Mouse (Mus musculus) hematopoietic stem cell, adult 5-6 weeks (primary cell): Measurements from ENCODE around the gene Fbxo36. TPM values are rescaled to one million over a fixed set of nuclear protein-coding genes. Genes with fewer than 3 reads are reported as not detected.

Experiments used
- ATAC-seq, 2 experiments: fragments of 125-278 bp in 1 of 2; replicated peaks in 1 of 2; 2 replicates each; pipeline ENCODE4 v1.8.0; 2016 to 2017; ENCODE audit warnings: inconsistent platforms in 2 of 2, mild to moderate bottlenecking in 2 of 2, moderate number of reproducible peaks in 2 of 2, low read depth in 1 of 2, moderate TSS enrichment in 1 of 2; ENCODE audit not compliant: low FRiP score in 2 of 2, poor library complexity in 2 of 2, severe bottlenecking in 2 of 2, insufficient read depth in 1 of 2, low TSS enrichment in 1 of 2
- total RNA-seq: library from RNA; stranded (forward); fragments of 172-1452, 232-1000 nt; gene quantifications from 2 replicates; pipeline ENCODE4 v1.2.3, GENCODE M21; 2017

The Fbxo36 gene
- total RNA-seq, 1 experiment from 2014 or later: 3.1 TPM

DNA sequence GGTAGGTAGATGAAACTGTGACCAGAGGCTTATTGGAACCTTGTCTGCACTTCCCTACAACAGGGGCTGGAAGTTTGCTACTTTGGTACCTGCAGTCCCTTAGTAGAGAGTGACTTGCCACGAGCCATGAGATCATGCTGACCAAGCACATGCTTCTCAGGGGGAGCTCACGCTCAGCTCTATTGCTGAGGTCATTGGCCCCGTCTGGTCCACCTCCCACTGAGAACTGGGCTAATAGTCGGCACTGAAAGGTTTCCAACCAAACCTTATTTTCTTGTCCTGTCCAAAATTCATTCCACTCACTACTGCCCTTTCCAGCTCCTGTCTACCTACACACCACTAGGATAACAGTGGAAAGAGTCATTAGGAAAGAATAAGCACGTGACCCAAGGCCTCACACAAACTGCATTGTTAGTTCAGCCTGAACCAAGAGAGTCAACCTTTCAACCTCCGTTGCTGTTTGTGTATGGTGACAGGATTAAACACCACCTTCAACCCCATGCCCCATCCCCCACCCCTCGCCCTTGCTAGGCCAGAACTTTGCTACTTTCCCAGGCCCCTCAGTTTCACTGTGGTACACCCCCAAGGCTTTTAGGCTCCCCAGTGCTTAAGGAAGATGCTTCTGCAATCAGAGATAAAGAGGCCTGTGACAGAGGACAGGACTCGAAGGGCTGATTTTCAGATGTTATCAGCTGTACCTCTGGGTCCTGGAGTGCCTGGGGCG is 12.0 kb downstream of the Fbxo36 start:
- ATAC-seq: no peak

DNA sequence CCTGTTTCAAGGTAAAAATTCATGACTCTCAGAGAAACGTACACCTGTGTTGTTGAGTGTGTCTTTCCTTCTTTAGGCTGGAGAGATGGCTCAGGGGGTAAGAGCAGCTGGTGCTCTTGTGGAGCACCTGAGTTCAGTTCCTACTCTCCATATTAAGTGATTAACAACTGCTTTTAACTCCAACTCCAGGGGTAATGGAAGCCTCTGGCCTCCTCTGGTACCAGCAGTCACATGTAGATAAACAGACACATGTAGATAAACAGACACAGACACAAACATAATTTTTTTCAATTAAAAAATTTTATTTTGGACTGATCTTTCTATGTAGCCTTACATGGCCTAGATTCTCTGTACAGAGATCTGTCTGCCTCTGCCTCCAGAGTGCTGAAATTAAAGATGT is 14.1 kb downstream of the Fbxo36 start:
- ATAC-seq: no peak

GRCm38 (mm10) chr1:84854966-84855365 is 15.3 kb downstream of the Fbxo36 start:
- no peak for ATAC-seq

DNA sequence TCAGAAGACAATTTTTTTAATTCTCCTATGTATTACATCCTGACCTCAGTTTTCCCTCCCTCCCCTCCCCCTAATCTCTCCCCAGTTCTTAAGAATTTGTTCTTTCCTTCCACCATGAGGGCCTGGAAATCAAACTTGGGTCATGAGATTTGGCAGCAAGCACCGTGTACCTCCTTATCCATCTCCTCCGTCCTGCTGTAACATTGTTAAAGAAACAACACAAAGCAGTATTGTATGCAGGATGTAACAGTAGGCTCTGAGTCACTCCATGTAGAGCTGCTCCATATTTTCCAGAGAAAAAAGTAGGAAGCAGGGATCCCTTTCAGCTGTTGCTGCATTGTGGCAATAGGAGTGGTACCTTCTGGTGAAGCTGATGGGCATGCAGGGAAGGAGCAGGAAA is 16.1 kb downstream of the Fbxo36 start:
- no peak for ATAC-seq

GRCm38 (mm10) chr1:84859597-84859996 is 20.0 kb downstream of the Fbxo36 start:
- ATAC-seq: no peak

- ATAC-seq: no peak
Measured at GRCm38 (mm10) chr1:84860360-84861254, 21.0 kb downstream of the Fbxo36 start.

GRCm38 (mm10) chr1:84861255-84861630 is 21.6 kb downstream of the Fbxo36 start:
- ATAC-seq: no peak

GRCm38 (mm10) chr1:84864645-84865044 is 25.0 kb downstream of the Fbxo36 start:
- ATAC-seq: no peak

GRCm38 (mm10) chr1:84866231-84866630 is 26.6 kb downstream of the Fbxo36 start:
- ATAC-seq: no peak

DNA sequence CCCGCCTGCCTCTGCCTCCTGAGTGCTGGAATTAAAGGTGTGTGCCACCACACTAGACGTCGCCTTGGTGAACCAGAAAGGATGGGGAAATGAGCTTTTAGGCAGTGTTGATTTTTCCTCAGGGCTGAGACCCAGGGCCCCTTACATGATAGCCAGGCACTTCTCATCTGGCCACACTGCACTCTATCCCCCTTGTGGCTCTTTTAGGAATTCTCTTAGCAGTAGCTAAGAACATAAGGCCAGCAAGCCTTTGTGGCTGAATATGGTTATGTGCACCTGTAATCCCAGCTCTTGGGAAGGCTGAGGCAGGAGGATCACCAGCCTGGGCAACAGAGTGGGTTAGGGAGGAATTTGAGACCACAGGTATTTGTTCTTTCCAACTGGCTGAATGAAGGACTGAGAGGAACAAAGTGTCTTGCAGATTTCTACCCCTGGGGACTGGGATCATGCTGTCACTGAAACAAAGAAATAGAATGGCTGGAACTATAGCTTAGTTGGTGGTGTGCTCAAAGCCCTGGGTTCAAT is 27.1 kb downstream of the Fbxo36 start:
- ATAC-seq: no peak

- no peak for ATAC-seq
Measured at GRCm38 (mm10) chr1:84868311-84868710, 28.7 kb downstream of the Fbxo36 start.

DNA sequence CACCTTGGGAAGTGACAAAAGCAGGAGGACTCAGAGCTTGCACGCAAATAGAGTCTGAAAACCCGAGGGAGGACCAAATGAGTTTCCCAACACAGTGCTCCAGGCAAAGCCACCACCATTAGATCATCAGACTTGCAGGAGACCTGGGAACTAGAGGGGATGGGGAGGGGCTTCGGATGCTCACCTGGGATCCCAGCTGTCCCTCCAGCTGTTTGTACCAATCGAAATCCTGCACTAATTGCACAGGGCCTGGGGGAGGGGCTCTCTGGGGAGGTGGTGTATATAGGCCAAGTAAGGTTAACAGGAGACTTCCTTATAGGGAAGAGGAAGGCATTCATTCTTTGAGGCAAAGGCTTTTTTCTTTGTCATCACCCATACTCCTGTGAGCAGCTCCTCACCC is 29.2 kb downstream of the Fbxo36 start:
- no peak for ATAC-seq

DNA sequence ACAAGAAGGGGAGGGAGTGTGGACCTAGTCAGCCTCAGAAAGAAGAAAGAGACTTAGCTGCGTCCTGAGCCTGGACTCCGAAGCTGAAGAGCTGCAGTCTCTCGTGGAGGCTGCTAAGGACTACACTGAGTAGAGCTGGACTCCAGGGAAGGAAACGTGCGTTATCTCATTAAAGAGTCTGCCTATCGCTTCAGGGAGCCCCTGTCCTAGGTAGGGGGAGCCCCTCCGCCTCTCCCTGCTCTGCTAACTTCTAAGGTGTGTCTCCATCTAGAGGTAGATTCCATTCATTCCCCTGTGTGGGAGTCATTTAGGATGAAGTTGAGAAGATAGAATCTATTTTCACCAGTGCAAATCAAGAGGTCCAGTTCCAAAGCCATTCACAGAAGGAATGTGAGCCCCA is 29.9 kb downstream of the Fbxo36 start:
- ATAC-seq: no peak

GRCm38 (mm10) chr1:84871131-84871530 is 31.5 kb downstream of the Fbxo36 start:
- no peak for ATAC-seq

DNA sequence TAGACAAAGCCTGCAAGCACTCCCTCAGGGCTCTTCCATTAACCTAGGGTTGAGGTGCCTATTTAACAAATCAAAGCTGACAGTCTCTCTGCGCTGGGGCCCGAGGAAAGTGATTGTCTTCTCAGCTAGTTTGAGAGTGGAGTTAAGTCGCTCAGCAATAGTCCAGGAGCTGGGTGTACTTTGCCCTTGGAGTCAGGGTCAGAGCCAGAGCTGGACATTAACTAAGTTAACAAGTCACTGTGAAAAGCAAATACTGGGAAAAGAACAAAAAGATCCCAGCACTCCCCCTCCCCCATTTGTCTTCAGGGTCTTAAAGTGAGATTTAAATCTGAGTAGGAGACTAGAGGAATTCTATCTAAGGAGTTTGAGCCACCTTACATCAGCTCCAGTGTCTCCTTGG is 32.5 kb downstream of the Fbxo36 start:
- no peak for ATAC-seq

GRCm38 (mm10) chr1:84872939-84873338 is 33.3 kb downstream of the Fbxo36 start:
- ATAC-seq: no peak

- ATAC-seq: no peak
Measured at GRCm38 (mm10) chr1:84877590-84877989, 37.9 kb downstream of the Fbxo36 start.

- no peak for ATAC-seq
Measured at GRCm38 (mm10) chr1:84879571-84880120, 40.0 kb downstream of the Fbxo36 start.
